Mouse (Mus musculus) testis, adult 2 months (tissue): ENCODE measurements at regions not wholly inside any gene's neighbourhood (a gene's known extent, or its start where the extent isn't known, plus 50 kb on each side); places are given as distances from the start of the nearest gene placed in this dataset.

Source experiments
- H3K27ac ChIP-seq: fragments of 200-500 bp; 2 replicates; pipeline ENCODE4 v1.5.1; 2012; ENCODE audit warnings: low read depth, low read length; ENCODE audit not compliant: control insufficient read depth, insufficient read depth
- H3K27me3 ChIP-seq: fragments of 200-500 bp; 2 replicates; pipeline ENCODE4 v1.6.1; 2012; ENCODE audit warnings: mild to moderate bottlenecking, low read length, moderate library complexity; ENCODE audit not compliant: control insufficient read depth, insufficient read depth
- H3K36me3 ChIP-seq: fragments of 200-500 bp; 2 replicates; pipeline ENCODE4 v1.6.1; 2012; ENCODE audit warnings: mild to moderate bottlenecking, low read length; ENCODE audit not compliant: control insufficient read depth, insufficient read depth
- H3K4me1 ChIP-seq: fragments of 200-500 bp; 2 replicates; pipeline ENCODE4 v1.6.1; 2012; ENCODE audit warnings: low read length; ENCODE audit not compliant: control insufficient read depth, insufficient read depth
- H3K4me3 ChIP-seq: fragments of 200-500 bp; 2 replicates; pipeline ENCODE4 v1.5.1; 2012; ENCODE audit warnings: low read depth, mild to moderate bottlenecking, low read length, moderate library complexity, mixed read lengths; ENCODE audit not compliant: control insufficient read depth
- CTCF ChIP-seq: fragments of 200-500 bp; IDR thresholded peaks from 2 replicates; pipeline ENCODE4 v1.5.1; 2012; ENCODE audit warnings: low read depth, mild to moderate bottlenecking, inconsistent platforms, low read length, moderate library complexity; ENCODE audit not compliant: control insufficient read depth, insufficient read depth, insufficient replicate concordance
- POLR2A ChIP-seq: fragments of 200-500 bp; IDR thresholded peaks from 2 replicates; pipeline ENCODE4 v1.6.1; 2012; ENCODE audit warnings: low read depth, mild to moderate bottlenecking, inconsistent platforms, low read length, moderate library complexity; ENCODE audit not compliant: control insufficient read depth

DNA sequence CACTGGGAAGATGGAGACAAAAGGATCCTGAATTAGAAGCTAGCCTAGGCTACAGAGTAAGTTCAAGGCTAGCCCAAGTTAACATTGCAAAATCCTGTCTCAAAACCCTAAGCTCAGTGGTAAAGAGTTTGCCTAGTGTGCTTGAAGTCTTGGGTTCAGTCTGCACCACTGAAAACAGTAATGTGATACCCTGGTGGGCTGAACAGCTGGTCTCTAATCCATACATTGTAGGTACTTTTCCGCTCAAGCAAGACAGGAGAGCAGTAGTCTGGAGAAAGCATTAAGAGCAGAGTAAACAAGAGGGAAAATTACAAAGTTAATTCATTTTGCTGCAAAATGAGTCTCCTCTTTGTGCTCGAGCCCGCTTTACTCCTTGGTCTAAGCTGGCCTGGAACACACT lies 412.0 kb upstream of the Nr5a2 start:
- H3K27ac ChIP-seq, result no peak overlapping the region
- H3K4me3 ChIP-seq, result no peak overlapping the region
- H3K4me1 ChIP-seq, result no peaks in the 10 kb centered on the region
- TF ChIP-seq POLR2A (no peak), CTCF (no peak)
- no peaks in the 10 kb centered on the region for H3K36me3 ChIP-seq
- no peaks in the 10 kb centered on the region for H3K27me3 ChIP-seq

DNA sequence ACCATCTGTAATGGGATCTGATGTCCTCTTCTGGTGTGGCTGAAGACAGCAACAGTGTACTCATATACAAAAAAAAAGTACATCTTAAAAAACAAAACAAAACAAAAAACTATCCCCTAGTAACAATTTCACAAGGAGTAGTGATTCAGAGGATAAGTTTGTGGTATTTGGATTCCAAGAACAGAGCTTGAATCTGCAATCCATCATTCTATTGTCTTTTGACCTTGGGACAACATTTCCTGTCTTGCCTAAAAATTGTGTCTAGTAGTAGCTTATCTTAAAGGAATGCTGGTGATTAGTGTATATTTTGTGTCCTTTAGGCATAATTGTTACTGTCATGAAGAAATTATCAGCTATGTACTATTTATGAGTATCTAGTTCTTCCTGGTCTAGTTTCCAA lies 404.1 kb upstream of the Nr5a2 start:
- TF ChIP-seq POLR2A (no peak), CTCF (no peak)
- Histone ChIP-seq H3K4me1 (no peaks in the 10 kb centered on the region), H3K36me3 (no peaks in the 10 kb centered on the region), H3K27me3 (no peaks in the 10 kb centered on the region), H3K4me3 (no peak overlapping the region), H3K27ac (no peak overlapping the region)

DNA sequence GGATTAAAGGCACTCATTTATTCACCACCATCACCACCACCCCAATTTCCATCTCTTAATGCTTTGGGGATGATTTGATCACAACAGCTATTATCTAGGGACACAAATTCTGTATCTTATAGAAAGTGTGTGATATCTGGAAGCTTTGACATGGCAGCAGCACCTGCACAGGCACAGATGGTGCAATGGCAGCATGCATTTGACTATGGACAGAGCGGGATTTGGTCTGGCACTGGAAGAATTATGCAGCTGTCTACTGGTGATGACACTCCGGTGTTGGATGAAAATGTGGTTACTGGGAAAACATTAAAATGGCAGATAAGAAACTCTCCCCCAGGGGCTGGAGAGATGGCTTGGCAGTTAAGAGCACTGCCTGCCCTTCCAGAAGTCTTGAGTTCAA lies 403.7 kb upstream of the Nr5a2 start:
- H3K27ac ChIP-seq, result no peak overlapping the region
- TF ChIP-seq CTCF (no peak), POLR2A (no peak)
- H3K36me3 ChIP-seq, result no peaks in the 10 kb centered on the region
- H3K4me1 ChIP-seq, result no peaks in the 10 kb centered on the region
- H3K4me3 ChIP-seq, result no peak overlapping the region
- no peaks in the 10 kb centered on the region for H3K27me3 ChIP-seq

DNA sequence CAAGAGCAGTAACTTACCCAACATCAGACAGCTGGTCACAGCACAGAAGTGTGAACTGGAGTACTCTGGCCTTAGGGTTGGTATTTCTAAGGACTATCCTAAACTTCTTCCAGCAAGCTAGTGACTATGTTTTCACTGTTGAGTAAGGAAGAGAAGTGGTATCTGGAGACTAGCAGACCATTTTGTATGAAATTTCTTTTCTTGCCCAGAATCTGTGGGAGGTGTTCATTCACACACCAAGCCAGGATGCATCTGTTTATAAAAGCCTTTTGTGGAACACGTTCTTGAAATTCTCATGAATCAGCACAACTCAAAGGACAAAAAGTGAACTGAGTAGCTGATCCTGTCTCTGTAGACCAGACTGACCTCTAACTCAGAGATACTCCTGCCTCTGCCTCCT lies 403.3 kb upstream of the Nr5a2 start:
- H3K27ac ChIP-seq, result no peak overlapping the region
- TF ChIP-seq CTCF (no peak), POLR2A (no peak)
- no peaks in the 10 kb centered on the region for H3K27me3 ChIP-seq
- no peak overlapping the region for H3K4me3 ChIP-seq
- no peaks in the 10 kb centered on the region for H3K4me1 ChIP-seq
- no peaks in the 10 kb centered on the region for H3K36me3 ChIP-seq

DNA sequence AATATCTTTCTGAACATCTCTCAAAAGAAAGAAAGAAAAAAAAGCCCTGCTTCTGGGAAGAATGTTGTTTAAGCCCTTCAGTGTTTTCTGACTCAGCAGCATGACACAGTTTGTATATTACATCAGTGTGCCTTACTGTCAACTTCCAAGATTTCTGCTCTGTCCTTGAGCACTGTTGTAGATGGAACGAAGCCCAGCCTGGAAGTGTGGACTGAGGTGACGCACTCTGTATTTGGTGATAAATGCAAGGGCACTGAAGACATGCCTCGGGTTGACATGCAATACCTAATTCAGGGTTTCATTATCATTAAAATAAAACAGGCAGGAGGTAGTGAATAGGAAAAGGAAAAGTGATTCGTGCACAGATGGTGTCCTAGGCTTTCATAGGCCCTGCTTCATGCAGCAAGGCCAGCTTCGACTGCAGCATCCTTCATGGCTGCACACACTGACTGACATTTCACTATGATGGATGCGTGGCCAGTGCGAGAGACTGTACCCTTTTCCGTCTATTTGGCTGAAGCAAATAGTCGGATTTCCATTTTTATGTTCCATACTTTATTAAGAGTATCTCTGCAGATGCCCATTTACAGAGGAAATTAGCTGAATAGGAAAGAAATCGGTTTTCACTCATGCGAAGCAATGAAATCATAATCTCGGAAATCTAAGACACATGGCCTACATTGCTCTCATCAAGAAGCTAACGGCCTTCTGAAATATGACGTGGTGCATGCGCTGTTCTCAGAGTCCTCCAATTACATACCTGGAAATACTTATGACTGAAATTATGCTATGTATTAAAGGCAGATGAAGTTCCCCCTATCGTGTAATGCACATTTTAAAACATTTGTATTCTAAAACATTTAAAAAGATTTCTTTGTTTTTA lies 400.7 kb upstream of the Nr5a2 start:
- no peaks in the 10 kb centered on the region for H3K27me3 ChIP-seq
- H3K27ac ChIP-seq, result no peak overlapping the region
- H3K4me3 ChIP-seq, result no peak overlapping the region
- TF ChIP-seq POLR2A, result no peak
- TF ChIP-seq CTCF, result no peak
- no peaks in the 10 kb centered on the region for H3K4me1 ChIP-seq
- no peaks in the 10 kb centered on the region for H3K36me3 ChIP-seq

DNA sequence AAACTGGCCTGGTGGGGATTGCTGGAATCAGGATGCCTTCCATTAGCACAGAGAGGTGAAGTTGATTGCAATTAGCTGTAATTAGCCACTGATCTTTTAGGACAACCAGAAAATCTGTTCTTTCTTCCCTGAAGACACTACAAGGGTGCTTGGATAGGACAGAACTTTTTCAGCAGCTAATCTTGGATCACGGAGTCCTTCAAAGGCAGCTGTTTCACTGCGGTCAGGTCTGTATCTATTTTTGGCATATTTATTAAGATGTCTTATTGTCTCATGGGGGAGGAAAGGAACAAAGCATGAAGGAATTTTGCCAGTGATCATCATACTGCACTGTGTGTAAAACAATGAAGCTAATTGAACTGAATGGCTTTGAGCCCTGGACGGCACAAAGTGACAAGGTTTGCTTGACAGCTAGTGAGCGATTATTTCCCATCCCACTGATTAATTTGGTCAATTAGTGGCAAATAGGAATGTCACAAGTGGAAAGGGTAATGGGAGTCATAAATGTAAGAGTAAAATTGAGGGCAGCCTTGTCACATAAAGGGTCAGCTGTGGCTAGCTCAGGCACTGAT lies 395.8 kb upstream of the Nr5a2 start:
- Histone ChIP-seq H3K4me3 (no peak overlapping the region), H3K4me1 (no peaks in the 10 kb centered on the region), H3K36me3 (no peaks in the 10 kb centered on the region), H3K27ac (no peak overlapping the region), H3K27me3 (no peaks in the 10 kb centered on the region)
- TF ChIP-seq CTCF, result no peak
- TF ChIP-seq POLR2A, result no peak

DNA sequence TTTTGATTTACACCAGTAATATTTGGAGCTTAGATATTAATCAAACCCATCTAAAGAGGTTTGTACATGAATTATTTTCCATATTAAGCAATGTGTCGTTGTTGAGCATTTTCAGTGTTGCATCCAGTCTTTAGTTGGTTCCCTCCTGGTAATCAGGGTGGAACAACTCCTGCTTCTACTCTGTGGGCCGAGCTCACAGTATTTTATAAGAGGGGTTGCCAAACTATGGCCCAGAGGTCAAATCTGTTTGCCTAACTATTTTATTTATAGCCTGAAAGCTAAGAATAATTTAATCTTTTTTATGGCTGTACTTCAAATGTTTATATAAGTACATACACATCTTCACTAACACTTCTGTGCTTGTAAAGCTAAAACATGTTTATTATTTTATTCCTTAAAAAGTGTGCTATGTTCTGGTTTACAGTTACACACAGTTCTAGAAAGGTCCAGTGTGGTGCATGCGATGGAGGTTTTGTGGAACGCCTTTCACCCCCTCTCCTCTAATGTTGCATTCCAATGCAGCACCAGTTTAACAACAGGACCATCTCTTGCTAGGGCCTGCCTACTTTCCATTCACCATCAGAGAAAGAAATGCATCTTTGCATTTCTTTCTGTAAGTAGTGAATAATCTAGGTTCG lies 392.3 kb upstream of the Nr5a2 start:
- H3K36me3 ChIP-seq, result no peaks in the 10 kb centered on the region
- H3K4me1 ChIP-seq, result no peaks in the 10 kb centered on the region
- H3K4me3 ChIP-seq, result no peak overlapping the region
- no peaks in the 10 kb centered on the region for H3K27me3 ChIP-seq
- H3K27ac ChIP-seq, result no peak overlapping the region
- TF ChIP-seq POLR2A, result no peak
- TF ChIP-seq CTCF, result no peak
